8 mouse cellular contexts compared by ENCODE assay signal in genomic region chr7:140955758-140956555, GRCm38 (mm10). TPM values are rescaled to one million over a fixed set of nuclear protein-coding genes. Genes with fewer than 3 reads are reported as not detected.
DNase-seq lines count a peak whose midpoint lies in the region; ATAC-seq and TF ChIP-seq lines count a peak whose summit lies in the region.

Gene Gm45717 (minus strand): TSS chr7:140955937.
Gene Ifitm2 (minus strand): TSS chr7:140955987.

- peak within 1 kb of the TSS; percentile 86 for H3K9ac ChIP-seq in embryonic facial prominence, embryonic 13.5 days
- H3K9ac ChIP-seq in heart, embryonic 12.5 days = peak within 1 kb of the TSS; percentile 84
- peak within 1 kb of the TSS; percentile 75 for H3K9ac ChIP-seq in kidney, embryonic 14.5 days (ENCODE audit: low read depth, low read length)
- H3K9ac ChIP-seq in lung, embryonic 15.5 days = peak within 1 kb of the TSS; percentile 72

- 0 out of 2 replicates have a peak within 1 kb of the TSS, but pooled peaks have one; percentile 0 for H3K27ac ChIP-seq in thymus, adult 2 months (ENCODE audit: control insufficient read depth, insufficient read depth, low read length)
- H3K27ac ChIP-seq in embryonic facial prominence, embryonic 13.5 days = peak within 1 kb of the TSS; percentile 99
- peak within 1 kb of the TSS; percentile 91 for H3K27ac ChIP-seq in heart, embryonic 12.5 days (ENCODE audit: poor library complexity, severe bottlenecking)
- H3K27ac ChIP-seq in kidney, embryonic 14.5 days (ENCODE audit: low read depth, low read length) = peak within 1 kb of the TSS; percentile 91
- peak within 1 kb of the TSS; percentile 98 for H3K27ac ChIP-seq in lung, embryonic 15.5 days

- no peaks in the 10 kb centered on the region for H3K9me3 ChIP-seq in embryonic facial prominence, embryonic 13.5 days
- H3K9me3 ChIP-seq in heart, embryonic 12.5 days (replicated peaks) = no peaks in the 10 kb centered on the region
- no peaks in the 10 kb centered on the region for H3K9me3 ChIP-seq in kidney, embryonic 14.5 days (ENCODE audit: control insufficient read depth, low read length)
- H3K9me3 ChIP-seq in lung, embryonic 15.5 days = no peaks in the 10 kb centered on the region

- DNase-seq in thymus, adult 2 months = no peak
- DNase-seq in thymus, adult 18-20 months = no peak
- DNase-seq in ovary, postnatal 14 days (ENCODE audit: low spot score) = peak; percentile 78
- DNase-seq in thymus, postnatal 36 days = no peak

- no peaks in the 10 kb centered on the region for H3K36me3 ChIP-seq in thymus, adult 2 months (ENCODE audit: control insufficient read depth, insufficient read depth, low read length)
- peaks cover 11% of the 10 kb centered on the region; the same call in 1 of the 2 replicates for H3K36me3 ChIP-seq in embryonic facial prominence, embryonic 13.5 days
- peaks cover 3% of the 10 kb centered on the region; the same call in 1 of the 2 replicates for H3K36me3 ChIP-seq in heart, embryonic 12.5 days
- H3K36me3 ChIP-seq in kidney, embryonic 14.5 days (ENCODE audit: control insufficient read depth, insufficient read depth, low read length) = peaks cover 5% of the 10 kb centered on the region; the same call in 1 of the 2 replicates
- no peaks in the 10 kb centered on the region; the same call in 1 of the 2 replicates for H3K36me3 ChIP-seq in lung, embryonic 15.5 days

- TF ChIP-seq CTCF in thymus, adult 2 months (IDR thresholded peaks at IDR 0.05; ENCODE audit: borderline replicate concordance, control insufficient read depth, extremely low read depth, insufficient read depth, low read length, poor library complexity) = no peak

- peak within 1 kb of the TSS; percentile 92 for H3K4me2 ChIP-seq in embryonic facial prominence, embryonic 13.5 days
- H3K4me2 ChIP-seq in heart, embryonic 12.5 days = peak within 1 kb of the TSS; percentile 81
- H3K4me2 ChIP-seq in kidney, embryonic 14.5 days (replicated peaks; ENCODE audit: low read depth, low read length) = peak within 1 kb of the TSS; percentile 70
- H3K4me2 ChIP-seq in lung, embryonic 15.5 days = peak within 1 kb of the TSS; percentile 81

- peak; percentile 88 for ATAC-seq in embryonic facial prominence, embryonic 13.5 days (ENCODE audit: insufficient number of reproducible peaks, insufficient read depth, low FRiP score, low TSS enrichment, low read depth)
- peak; percentile 87 for ATAC-seq in heart, embryonic 12.5 days (ENCODE audit: insufficient number of reproducible peaks, low FRiP score)
- ATAC-seq in kidney, embryonic 14.5 days (ENCODE audit: low FRiP score, low TSS enrichment) = peak; percentile 88
- ATAC-seq in lung, embryonic 15.5 days (ENCODE audit: borderline replicate concordance, extremely low read depth, low FRiP score, low TSS enrichment) = peak; percentile 91

- WGBS in thymus, adult 2 months = 32% methylated on average over 11 of the region's 11 CpGs
- WGBS in embryonic facial prominence, embryonic 13.5 days = 5% methylated on average over 11 of the region's 11 CpGs
- WGBS in heart, embryonic 12.5 days = 8% methylated on average over 11 of the region's 11 CpGs
- 11% methylated on average over 11 of the region's 11 CpGs for WGBS in kidney, embryonic 14.5 days
- 6% methylated on average over 11 of the region's 11 CpGs for WGBS in lung, embryonic 15.5 days

- H3K27me3 ChIP-seq in thymus, adult 2 months (ENCODE audit: control insufficient read depth, insufficient read depth, low read length) = no peaks in the 10 kb centered on the region
- H3K27me3 ChIP-seq in embryonic facial prominence, embryonic 13.5 days = no peaks in the 10 kb centered on the region
- peaks cover 13% of the 10 kb centered on the region; the same call in 1 of the 2 replicates for H3K27me3 ChIP-seq in heart, embryonic 12.5 days (replicated peaks)
- H3K27me3 ChIP-seq in kidney, embryonic 14.5 days (ENCODE audit: control insufficient read depth, insufficient read depth, low read length) = no peaks in the 10 kb centered on the region
- no peaks in the 10 kb centered on the region for H3K27me3 ChIP-seq in lung, embryonic 15.5 days

- H3K4me3 ChIP-seq in thymus, adult 2 months (ENCODE audit: control insufficient read depth, insufficient read depth, low read length) = peak within 1 kb of the TSS; percentile 11
- H3K4me3 ChIP-seq in embryonic facial prominence, embryonic 13.5 days = peak within 1 kb of the TSS; percentile 70
- peak within 1 kb of the TSS; percentile 72 for H3K4me3 ChIP-seq in heart, embryonic 12.5 days
- peak within 1 kb of the TSS; percentile 55 for H3K4me3 ChIP-seq in kidney, embryonic 14.5 days (ENCODE audit: low read length)
- peak within 1 kb of the TSS; percentile 62 for H3K4me3 ChIP-seq in lung, embryonic 15.5 days

- H3K4me1 ChIP-seq in thymus, adult 2 months (replicated peaks; ENCODE audit: control insufficient read depth, insufficient read depth, low read length) = peaks cover 16% of the 10 kb centered on the region; the same call in 1 of the 2 replicates
- H3K4me1 ChIP-seq in embryonic facial prominence, embryonic 13.5 days = peaks cover 54% of the 10 kb centered on the region
- peaks cover 38% of the 10 kb centered on the region for H3K4me1 ChIP-seq in heart, embryonic 12.5 days (replicated peaks)
- H3K4me1 ChIP-seq in kidney, embryonic 14.5 days (ENCODE audit: control insufficient read depth, insufficient read depth, low read length) = peaks cover 20% of the 10 kb centered on the region
- H3K4me1 ChIP-seq in lung, embryonic 15.5 days = peaks cover 49% of the 10 kb centered on the region

- TF ChIP-seq POLR2A in thymus, adult 2 months (IDR thresholded peaks at IDR 0.05; ENCODE audit: control insufficient read depth, extremely low read depth, insufficient read depth, low read length, poor library complexity) = no peak

RNA-seq across cellular contexts. Expression of gene Gm45717, which starts in this region (rescaled TPM):
- polyA plus RNA-seq in thymus, adult 2 months (2012; rRNA removed) = not detected in 2 replicates
- polyA plus RNA-seq in embryonic facial prominence, embryonic 13.5 days (2015; fragmentation: Nextera tagmentation; extraction: Ambion mirVana) = 1.1 TPM in 1 of 2 replicates, not detected in the other
- polyA plus RNA-seq in heart, embryonic 12.5 days (2016; fragmentation: Nextera tagmentation; extraction: Ambion mirVana) = not detected in 2 replicates
- polyA plus RNA-seq in kidney, embryonic 14.5 days (2014; fragmentation: Nextera tagmentation; extraction: Ambion mirVana) = not detected in 2 replicates
- not detected in 2 replicates for polyA plus RNA-seq in lung, embryonic 15.5 days (2015; fragmentation: Nextera tagmentation; extraction: Ambion mirVana)

RNA-seq across cellular contexts. Expression of gene Ifitm2, which starts in this region (rescaled TPM):
- 207 and 296 TPM in 2 replicates for polyA plus RNA-seq in thymus, adult 2 months (2012; rRNA removed)
- polyA plus RNA-seq in embryonic facial prominence, embryonic 13.5 days (2015; fragmentation: Nextera tagmentation; extraction: Ambion mirVana) = 1,314 and 1,591 TPM in 2 replicates
- polyA plus RNA-seq in heart, embryonic 12.5 days (2016; fragmentation: Nextera tagmentation; extraction: Ambion mirVana) = 442 and 446 TPM in 2 replicates
- polyA plus RNA-seq in kidney, embryonic 14.5 days (2014; fragmentation: Nextera tagmentation; extraction: Ambion mirVana) = 1,039 and 1,151 TPM in 2 replicates
- 925 and 963 TPM in 2 replicates for polyA plus RNA-seq in lung, embryonic 15.5 days (2015; fragmentation: Nextera tagmentation; extraction: Ambion mirVana)

Comparison
In these comparisons a context has a peak if more than half of its experiments do, and no peak if none do; other contexts are left out.
1. H3K27ac ChIP-seq: peak in every context shown above with its lines; median percentile 99 in embryonic facial prominence, embryonic 13.5 days; 98 in lung, embryonic 15.5 days; 91 in heart, embryonic 12.5 days; 91 in kidney, embryonic 14.5 days; 0 in thymus, adult 2 months.
2. H3K4me3 ChIP-seq: peak in every context shown above with its lines; median percentile 72 in heart, embryonic 12.5 days; 70 in embryonic facial prominence, embryonic 13.5 days; 62 in lung, embryonic 15.5 days; 55 in kidney, embryonic 14.5 days; 11 in thymus, adult 2 months.